Mouse (Mus musculus) MEL (cell line): ENCODE data around the gene Tsku. TPM values are rescaled to one million over a fixed set of nuclear protein-coding genes. Genes with fewer than 3 reads are reported as not detected.

Experiments used
- DNase-seq: peaks from one replicate; pipeline ENCODE4 v3.0.0; 2011; ENCODE audit warnings: low read depth, low spot score
- H3K27ac ChIP-seq: 2 replicates; pipeline ENCODE4 v1.5.1; 2012; ENCODE audit warnings: low read depth, mild to moderate bottlenecking, control low read depth, low read length, moderate library complexity; ENCODE audit not compliant: control insufficient read depth
- H3K27me3 ChIP-seq, 2 experiments: fragments of 150-350 bp in 1 of 2; sonication (generic) in 1 of 2; 2 replicates each; pipeline ENCODE4 v1.6.1; 2012; ENCODE audit warnings: low read length in 2 of 2, mild to moderate bottlenecking in 2 of 2, improper control_type of control experiment in 1 of 2, moderate library complexity in 1 of 2; ENCODE audit not compliant: insufficient read depth in 2 of 2, control insufficient read depth in 1 of 2
- H3K36me3 ChIP-seq, 2 experiments: 2 replicates each; pipeline ENCODE4 v1.6.1; 2012 to 2014; ENCODE audit warnings: low read length in 2 of 2, improper control_type of control experiment in 1 of 2, inconsistent platforms in 1 of 2, mild to moderate bottlenecking in 1 of 2; ENCODE audit not compliant: insufficient read depth in 2 of 2, control insufficient read depth in 1 of 2
- H3K4me1 ChIP-seq, 2 experiments: fragments of 150-350 bp in 1 of 2; sonication (generic) in 1 of 2; 2 replicates each; pipeline ENCODE4 v1.6.1; 2012; ENCODE audit warnings: low read length in 2 of 2, improper control_type of control experiment in 1 of 2, mild to moderate bottlenecking in 1 of 2; ENCODE audit not compliant: insufficient read depth in 2 of 2, control insufficient read depth in 1 of 2
- H3K4me3 ChIP-seq, 2 experiments: fragments of 150-350 bp in 1 of 2; sonication (generic) in 1 of 2; 2 replicates each; pipeline ENCODE4 v1.5.1; 2012; ENCODE audit warnings: low read depth in 2 of 2, low read length in 2 of 2, mild to moderate bottlenecking in 2 of 2, moderate library complexity in 2 of 2, control low read depth in 1 of 2, improper control_type of control experiment in 1 of 2; ENCODE audit not compliant: control insufficient read depth in 1 of 2, insufficient read depth in 1 of 2
- H3K79me2 ChIP-seq: 2 replicates; pipeline ENCODE4 v1.6.1; 2012; ENCODE audit warnings: mild to moderate bottlenecking, low read length, moderate library complexity; ENCODE audit not compliant: control insufficient read depth, poor library complexity, insufficient read depth
- H3K9ac ChIP-seq: 2 replicates; pipeline ENCODE4 v1.6.1; 2012; ENCODE audit warnings: low read depth, mild to moderate bottlenecking, control low read depth, low read length, moderate library complexity; ENCODE audit not compliant: control insufficient read depth, poor library complexity, severe bottlenecking
- H3K9me3 ChIP-seq: fragments of 150-350 bp; sonication (generic); replicated peaks from 2 replicates; pipeline ENCODE4 v1.6.1; 2012; ENCODE audit warnings: mild to moderate bottlenecking, low read length, improper control_type of control experiment, moderate library complexity; ENCODE audit not compliant: insufficient read depth
- BHLHE40 ChIP-seq: IDR thresholded peaks from 2 replicates; pipeline ENCODE4 v1.6.1; 2012; ENCODE audit warnings: low read depth, mild to moderate bottlenecking, inconsistent platforms, low read length, improper control_type of control experiment, borderline replicate concordance
- CHD2 ChIP-seq: IDR thresholded peaks from 2 replicates; pipeline ENCODE4 v1.6.1; 2011; ENCODE audit warnings: low read length, improper control_type of control experiment
- ELF1 ChIP-seq: IDR thresholded peaks from 2 replicates; pipeline ENCODE4 v1.6.1; 2014; ENCODE audit warnings: low read depth, mild to moderate bottlenecking, inconsistent platforms, low read length, improper control_type of control experiment, moderate library complexity
- EP300 ChIP-seq, 2 experiments: IDR thresholded peaks; 2 replicates each; pipeline ENCODE4 v1.6.1; 2011; ENCODE audit warnings: improper control_type of control experiment in 2 of 2, low read length in 2 of 2, low read depth in 1 of 2, mild to moderate bottlenecking in 1 of 2
- ETS1 ChIP-seq: IDR thresholded peaks from 2 replicates; pipeline ENCODE4 v1.6.1; 2012; ENCODE audit warnings: low read depth, mild to moderate bottlenecking, inconsistent platforms, low read length, improper control_type of control experiment, moderate library complexity
- GABPA ChIP-seq: IDR thresholded peaks from 2 replicates; pipeline ENCODE4 v1.6.1; 2012; ENCODE audit warnings: low read depth, mild to moderate bottlenecking, inconsistent platforms, low read length, improper control_type of control experiment, moderate library complexity
- GATA1 ChIP-seq: IDR thresholded peaks from 2 replicates; pipeline ENCODE4 v1.6.1; 2011; ENCODE audit warnings: low read depth, low read length, improper control_type of control experiment
- MYB ChIP-seq: IDR thresholded peaks from 2 replicates; pipeline ENCODE4 v1.6.1; 2011; ENCODE audit warnings: mild to moderate bottlenecking, low read depth, low read length, improper control_type of control experiment
- NELFE ChIP-seq: IDR thresholded peaks from 2 replicates; pipeline ENCODE4 v1.6.1; 2011; ENCODE audit warnings: low read depth, low read length, improper control_type of control experiment
- NRF1 ChIP-seq: IDR thresholded peaks from 2 replicates; pipeline ENCODE4 v1.6.1; 2014; ENCODE audit warnings: low read depth, mild to moderate bottlenecking, inconsistent platforms, low read length, improper control_type of control experiment, moderate library complexity; ENCODE audit not compliant: poor library complexity, insufficient read depth, severe bottlenecking
- POLR2A ChIP-seq, 2 experiments: IDR thresholded peaks; 2 replicates each; pipeline ENCODE4 v1.6.1; 2011 to 2012; ENCODE audit warnings: low read length in 2 of 2, mild to moderate bottlenecking in 2 of 2, control low read depth in 1 of 2, improper control_type of control experiment in 1 of 2, low read depth in 1 of 2, moderate library complexity in 1 of 2; ENCODE audit not compliant: control insufficient read depth in 1 of 2, insufficient read depth in 1 of 2, poor library complexity in 1 of 2
- POLR2AphosphoS2 ChIP-seq: IDR thresholded peaks from 2 replicates; pipeline ENCODE4 v1.6.1; 2011; ENCODE audit warnings: low read length, improper control_type of control experiment
- RCOR1 ChIP-seq: IDR thresholded peaks from 2 replicates; pipeline ENCODE4 v1.6.1; 2012; ENCODE audit warnings: low read depth, mild to moderate bottlenecking, inconsistent platforms, low read length, improper control_type of control experiment
- SMC3 ChIP-seq: IDR thresholded peaks from 2 replicates; pipeline ENCODE4 v1.6.1; 2011; ENCODE audit warnings: low read depth, low read length, improper control_type of control experiment
- TBP ChIP-seq: IDR thresholded peaks from 2 replicates; pipeline ENCODE4 v1.8.0; 2011; ENCODE audit warnings: low read depth, low read length, improper control_type of control experiment
- polyA plus RNA-seq, 2 experiments: library from polyadenylated mRNA; stranded (reverse) in 1 of 2; unstranded in 1 of 2; fragments of >175 nt in 1 of 2; fragments of >200 nt in 1 of 2; gene quantifications; 2 replicates each; pipeline versions ENCODE4 v1.2.1 to v1.2.4; 2012; ENCODE audit warnings: low replicate concordance in 2 of 2, low read depth in 1 of 2; ENCODE audit not compliant: insufficient read length in 2 of 2, insufficient read depth in 1 of 2, missing spikeins in 1 of 2
- total RNA-seq: library from RNA; depleted of rRNA; stranded (reverse); fragments of 300-350 nt; gene quantifications from 2 replicates; pipeline ENCODE4 v1.2.3, GENCODE M21; 2012

The Tsku gene
- total and polyA plus RNA-seq, 3 experiments: 0.12 to 0.99 TPM; not detected in 1

GRCm38 (mm10) chr7:98403996-98404395 is 42.9 kb upstream of the Tsku start:
- no peak for TF ChIP-seq NELFE
- TF ChIP-seq POLR2A (IDR thresholded peaks at IDR 0.05; ENCODE audit: control insufficient read depth in 1 of 2, insufficient read depth in 1 of 2, low read depth in 1 of 2, low read length in 2 of 2, poor library complexity in 1 of 2): no peak
- no peak for TF ChIP-seq EP300 (IDR thresholded peaks at IDR 0.05; ENCODE audit: low read depth in 1 of 2, low read length in 2 of 2)
- TF ChIP-seq CHD2: no peak
- TF ChIP-seq ETS1: no peak
- TF ChIP-seq SMC3: no peak
- no peak for TF ChIP-seq GATA1
- H3K79me2 ChIP-seq: no peaks in the 10 kb centered on the region
- H3K27ac ChIP-seq: no peak overlapping the region
- H3K27me3 ChIP-seq: peaks cover 0 to 3% of the 10 kb centered on the region in 2 experiments; a peak in 3 of 4 replicates
- no peaks in the 10 kb centered on the region for H3K36me3 ChIP-seq
- H3K9me3 ChIP-seq: no peaks in the 10 kb centered on the region
- H3K4me1 ChIP-seq: no peaks in the 10 kb centered on the region
- H3K9ac ChIP-seq: no peak overlapping the region
- no peak overlapping the region for H3K4me3 ChIP-seq
- no peak for DNase-seq

- TF ChIP-seq GABPA (no peak), MYB (no peak), NRF1 (no peak)
- H3K27me3 ChIP-seq: peaks cover 0 to 3% of the 10 kb centered on the region in 2 experiments; a peak in 3 of 4 replicates
Measured at GRCm38 (mm10) chr7:98402582-98403574, 41.8 kb upstream of the Tsku start.

DNA sequence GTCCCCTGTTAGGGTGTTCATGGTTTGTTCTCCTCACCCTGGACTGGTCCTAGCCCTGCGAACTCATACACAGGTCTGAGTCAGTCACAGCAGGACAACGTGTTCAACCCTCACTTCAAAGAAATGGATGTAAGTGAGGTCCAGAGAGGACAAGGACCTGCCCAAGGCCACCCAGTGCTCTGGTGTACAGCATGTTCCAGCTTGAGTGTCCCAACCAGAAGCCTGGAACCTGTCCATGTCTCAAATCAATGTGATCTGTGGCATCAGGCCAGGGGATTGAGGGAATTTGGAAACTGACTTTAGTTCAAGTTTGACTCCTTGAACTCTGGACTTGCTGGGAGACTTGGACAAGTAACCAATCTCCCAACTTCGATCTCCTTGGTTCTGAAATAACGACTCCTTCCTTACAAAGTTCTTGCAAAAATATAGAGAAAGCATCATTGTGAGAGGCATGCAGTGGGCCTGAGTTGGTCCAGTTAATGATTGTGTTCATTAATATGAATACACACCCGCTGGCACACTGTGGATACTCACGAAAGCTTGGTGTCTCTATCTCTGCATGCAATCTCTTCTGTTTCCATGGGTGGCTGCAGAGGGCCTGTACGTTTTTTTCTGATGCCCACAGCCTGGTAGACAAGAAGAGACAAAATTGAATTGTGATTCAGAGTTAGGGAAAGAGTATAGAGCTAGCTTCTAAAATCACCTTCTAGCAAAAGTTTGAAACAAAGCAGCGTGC is 31.5 kb upstream of the Tsku start:
- TF ChIP-seq GATA1 (no peak), TBP (no peak), ELF1 (no peak), POLR2AphosphoS2 (no peak), RCOR1 (no peak), BHLHE40 (no peak)

More at GRCm38 (mm10) chr7:98402582-98403574, 41.8 kb upstream of the Tsku start:
- H3K79me2 ChIP-seq: no peaks in the 10 kb centered on the region
- no peak overlapping the region for H3K4me3 ChIP-seq
- no peaks in the 10 kb centered on the region for H3K9me3 ChIP-seq
- H3K4me1 ChIP-seq: no peaks in the 10 kb centered on the region
- no peaks in the 10 kb centered on the region for H3K36me3 ChIP-seq
- H3K27ac ChIP-seq: no peak overlapping the region
- H3K9ac ChIP-seq: no peak overlapping the region
- no peak for DNase-seq

More for the DNA sequence above, 31.5 kb upstream of the Tsku start:
- Histone ChIP-seq H3K4me3 (no peak overlapping the region), H3K4me1 (no peaks in the 10 kb centered on the region), H3K79me2 (no peaks in the 10 kb centered on the region), H3K27me3 (peaks cover 0 to 3% of the 10 kb centered on the region in 2 experiments; a peak in 2 of 4 replicates), H3K9ac (no peak overlapping the region), H3K9me3 (no peaks in the 10 kb centered on the region), H3K27ac (no peak overlapping the region), H3K36me3 (no peaks in the 10 kb centered on the region)
- no peak for DNase-seq
